Mouse (Mus musculus) limb, embryonic 10.5 days (tissue): ENCODE data around the gene Add2. TPM values are rescaled to one million over a fixed set of nuclear protein-coding genes. Genes with fewer than 3 reads are reported as not detected.

Experiments used
- DNase-seq: peaks from one replicate; pipeline ENCODE4 v3.0.0-alpha.2; 2017; ENCODE audit warnings: low spot score
- H3K27ac ChIP-seq: fragments of 300-500 bp; sonication (generic); 2 replicates; pipeline ENCODE4 v1.5.1; 2016; ENCODE audit warnings: mild to moderate bottlenecking
- H3K27me3 ChIP-seq: fragments of 300-500 bp; sonication (generic); 2 replicates; pipeline ENCODE4 v1.6.1; 2016; ENCODE audit warnings: low read depth, mild to moderate bottlenecking; ENCODE audit not compliant: poor library complexity, severe bottlenecking
- H3K36me3 ChIP-seq: fragments of 300-500 bp; sonication (generic); 2 replicates; pipeline ENCODE4 v1.6.1; 2016; ENCODE audit warnings: mild to moderate bottlenecking, moderate library complexity
- H3K4me1 ChIP-seq: fragments of 300-500 bp; sonication (generic); 2 replicates; pipeline ENCODE4 v1.6.1; 2016
- H3K4me3 ChIP-seq: fragments of 300-500 bp; sonication (generic); 2 replicates; pipeline ENCODE4 v1.5.1; 2016; ENCODE audit warnings: mild to moderate bottlenecking, moderate library complexity
- H3K9me3 ChIP-seq: fragments of 300-500 bp; sonication (generic); replicated peaks from 2 replicates; pipeline ENCODE4 v1.6.1; 2016; ENCODE audit warnings: mild to moderate bottlenecking
- WGBS: fragments of 180-500 bp; shearing (Covaris S2); methylation state at CpG from one replicate; pipeline ENCODE4 v1.1.7; 2016; 5-methylcytosine and 5-hydroxymethylcytosine counted together
- polyA plus RNA-seq: library from polyadenylated mRNA; unstranded; fragments of >200 nt; fragmentation: Nextera tagmentation; extraction: Ambion mirVana; gene quantifications from 2 replicates; pipeline ENCODE4 v1.2.1, GENCODE M21; 2016

Gene Add2
- polyA plus RNA-seq, 1 experiment from 2014 or later: 7.7 TPM

GRCm38 (mm10) chr6:86053099-86053498 is 24.6 kb downstream of the Add2 start:
- Histone ChIP-seq H3K4me1 (peaks cover 10% of the 10 kb centered on the region), H3K9me3 (no peaks in the 10 kb centered on the region), H3K27ac (no peak overlapping the region), H3K4me3 (no peak overlapping the region), H3K27me3 (no peaks in the 10 kb centered on the region), H3K36me3 (no peaks in the 10 kb centered on the region)
- DNase-seq: no peak
- 59% methylated on average over 4 of the region's 4 CpGs for WGBS

- WGBS: 86% methylated on average over 5 of the region's 5 CpGs
- H3K9me3 ChIP-seq: no peaks in the 10 kb centered on the region
- peaks cover 10% of the 10 kb centered on the region for H3K4me1 ChIP-seq
- H3K36me3 ChIP-seq: no peaks in the 10 kb centered on the region
- H3K4me3 ChIP-seq: no peak overlapping the region
- no peak for DNase-seq
- no peaks in the 10 kb centered on the region for H3K27me3 ChIP-seq
- H3K27ac ChIP-seq: 0 out of 2 replicates have a peak overlapping the region, but pooled peaks have one; percentile 14
Observed at GRCm38 (mm10) chr6:86053594-86053993, 25.1 kb downstream of the Add2 start.

GRCm38 (mm10) chr6:86058475-86058874 is 30.0 kb downstream of the Add2 start:
- WGBS: 9% methylated on average over 1 of the region's 1 CpGs
- H3K27ac ChIP-seq: no peak overlapping the region
- no peak for DNase-seq
- no peaks in the 10 kb centered on the region for H3K9me3 ChIP-seq
- H3K4me3 ChIP-seq: no peak overlapping the region
- H3K27me3 ChIP-seq: no peaks in the 10 kb centered on the region
- H3K36me3 ChIP-seq: no peaks in the 10 kb centered on the region
- peaks cover 6% of the 10 kb centered on the region for H3K4me1 ChIP-seq

GRCm38 (mm10) chr6:86059151-86059853 is 30.8 kb downstream of the Add2 start:
- H3K4me3 ChIP-seq: no peak overlapping the region
- H3K36me3 ChIP-seq: no peaks in the 10 kb centered on the region
- H3K9me3 ChIP-seq: no peaks in the 10 kb centered on the region
- no peaks in the 10 kb centered on the region for H3K27me3 ChIP-seq
- H3K27ac ChIP-seq: no peak overlapping the region
- DNase-seq: no peak
- H3K4me1 ChIP-seq: peaks cover 6% of the 10 kb centered on the region
- WGBS: 53% methylated on average over 7 of the region's 7 CpGs

GRCm38 (mm10) chr6:86060170-86060569 is 31.7 kb downstream of the Add2 start:
- Histone ChIP-seq H3K4me3 (no peak overlapping the region), H3K27me3 (no peaks in the 10 kb centered on the region), H3K4me1 (peaks cover 6% of the 10 kb centered on the region), H3K27ac (no peak overlapping the region), H3K9me3 (no peaks in the 10 kb centered on the region), H3K36me3 (no peaks in the 10 kb centered on the region)
- no peak for DNase-seq
- 98% methylated on average over 3 of the region's 3 CpGs for WGBS

GRCm38 (mm10) chr6:86062226-86062625 is 33.7 kb downstream of the Add2 start:
- 84% methylated on average over 5 of the region's 5 CpGs for whole genome bisulfite sequencing
- Histone ChIP-seq H3K27me3 (no peaks in the 10 kb centered on the region), H3K36me3 (no peaks in the 10 kb centered on the region), H3K27ac (no peak overlapping the region), H3K4me1 (peaks cover 6% of the 10 kb centered on the region), H3K4me3 (no peak overlapping the region), H3K9me3 (no peaks in the 10 kb centered on the region)
- no peak for DNase-seq

- Histone ChIP-seq H3K27ac (no peak overlapping the region), H3K9me3 (no peaks in the 10 kb centered on the region), H3K4me1 (peaks cover 6% of the 10 kb centered on the region), H3K36me3 (no peaks in the 10 kb centered on the region), H3K27me3 (no peaks in the 10 kb centered on the region), H3K4me3 (no peak overlapping the region)
- 88% methylated on average over 2 of the region's 2 CpGs for WGBS
- DNase-seq: no peak
Observed at GRCm38 (mm10) chr6:86062684-86063083, 34.2 kb downstream of the Add2 start.

GRCm38 (mm10) chr6:86064318-86065016 is 36.0 kb downstream of the Add2 start:
- peaks cover 6% of the 10 kb centered on the region for H3K4me1 ChIP-seq
- WGBS: 62% methylated on average over 6 of the region's 6 CpGs
- H3K27ac ChIP-seq: no peak overlapping the region

GRCm38 (mm10) chr6:86066727-86067126 is 38.2 kb downstream of the Add2 start:
- Histone ChIP-seq H3K27me3 (no peaks in the 10 kb centered on the region), H3K4me3 (no peak overlapping the region), H3K27ac (no peak overlapping the region), H3K36me3 (no peaks in the 10 kb centered on the region), H3K9me3 (no peaks in the 10 kb centered on the region), H3K4me1 (no peaks in the 10 kb centered on the region)
- 88% methylated on average over 6 of the region's 6 CpGs for WGBS
- DNase-seq: no peak

More at GRCm38 (mm10) chr6:86064318-86065016, 36.0 kb downstream of the Add2 start:
- H3K4me3 ChIP-seq: no peak overlapping the region
- no peaks in the 10 kb centered on the region for H3K27me3 ChIP-seq
- no peaks in the 10 kb centered on the region for H3K9me3 ChIP-seq
- H3K36me3 ChIP-seq: no peaks in the 10 kb centered on the region
- DNase-seq: no peak

- Histone ChIP-seq H3K4me3 (no peak overlapping the region), H3K4me1 (no peaks in the 10 kb centered on the region), H3K36me3 (no peaks in the 10 kb centered on the region), H3K9me3 (no peaks in the 10 kb centered on the region), H3K27ac (no peak overlapping the region), H3K27me3 (no peaks in the 10 kb centered on the region)
- no peak for DNase-seq
- 66% methylated on average over 5 of the region's 5 CpGs for whole genome bisulfite sequencing
Observed at GRCm38 (mm10) chr6:86067145-86067544, 38.7 kb downstream of the Add2 start.

- whole genome bisulfite sequencing: 79% methylated on average over 5 of the region's 5 CpGs
- Histone ChIP-seq H3K4me1 (no peaks in the 10 kb centered on the region), H3K9me3 (no peaks in the 10 kb centered on the region), H3K36me3 (no peaks in the 10 kb centered on the region), H3K27me3 (no peaks in the 10 kb centered on the region), H3K27ac (no peak overlapping the region), H3K4me3 (no peak overlapping the region)
- no peak for DNase-seq
Observed at GRCm38 (mm10) chr6:86069009-86069408, 40.5 kb downstream of the Add2 start.

- Histone ChIP-seq H3K9me3 (no peaks in the 10 kb centered on the region), H3K27me3 (no peaks in the 10 kb centered on the region), H3K36me3 (no peaks in the 10 kb centered on the region), H3K4me1 (no peaks in the 10 kb centered on the region), H3K4me3 (no peak overlapping the region), H3K27ac (no peak overlapping the region)
- WGBS: 89% methylated on average over 3 of the region's 3 CpGs
- DNase-seq: no peak
Observed at GRCm38 (mm10) chr6:86069856-86070255, 41.4 kb downstream of the Add2 start.

GRCm38 (mm10) chr6:86070277-86070676 is 41.8 kb downstream of the Add2 start:
- no peak for DNase-seq
- Histone ChIP-seq H3K4me1 (no peaks in the 10 kb centered on the region), H3K27ac (no peak overlapping the region), H3K27me3 (no peaks in the 10 kb centered on the region), H3K4me3 (no peak overlapping the region), H3K9me3 (no peaks in the 10 kb centered on the region), H3K36me3 (no peaks in the 10 kb centered on the region)
- 91% methylated on average over 7 of the region's 7 CpGs for WGBS
